Mouse (Mus musculus) kidney, embryonic 16.5 days (tissue): Measurements from ENCODE around the gene Hsd17b14. TPM values are rescaled to one million over a fixed set of nuclear protein-coding genes. Genes with fewer than 3 reads are reported as not detected.
"Not testable (repeated sequence)": the region's sequence is repeated elsewhere in the genome, so short reads cannot be mapped to it uniquely, and the experiment has no call there.

Experiments used
- ATAC-seq: fragments of 200-750 bp; cut with Nextera tagmentation; 2 replicates; pipeline ENCODE4 v1.8.0; 2017; ENCODE audit warnings: moderate TSS enrichment; ENCODE audit not compliant: low FRiP score, low TSS enrichment
- H3K27ac ChIP-seq: fragments of 300-500 bp; sonication (generic); 2 replicates; pipeline ENCODE4 v1.5.1; 2014; ENCODE audit warnings: low read length
- H3K27me3 ChIP-seq: fragments of 300-500 bp; sonication (generic); 2 replicates; pipeline ENCODE4 v1.6.1; 2014; ENCODE audit warnings: low read length, control low read depth, mixed read lengths; ENCODE audit not compliant: insufficient read depth
- H3K36me3 ChIP-seq: fragments of 300-500 bp; sonication (generic); 2 replicates; pipeline ENCODE4 v1.6.1; 2014; ENCODE audit warnings: low read length, control low read depth, mixed read lengths; ENCODE audit not compliant: insufficient read depth
- H3K4me1 ChIP-seq: fragments of 300-500 bp; sonication (generic); 2 replicates; pipeline ENCODE4 v1.6.1; 2014; ENCODE audit warnings: low read length, control low read depth, mixed read lengths; ENCODE audit not compliant: insufficient read depth
- H3K4me2 ChIP-seq: fragments of 300-500 bp; sonication (generic); replicated peaks from 2 replicates; pipeline ENCODE4 v1.6.1; 2014; ENCODE audit warnings: low read depth, low read length
- H3K4me3 ChIP-seq: fragments of 300-500 bp; sonication (generic); 2 replicates; pipeline ENCODE4 v1.5.1; 2014; ENCODE audit warnings: mild to moderate bottlenecking, low read length
- H3K9ac ChIP-seq: fragments of 300-500 bp; sonication (generic); replicated peaks from 2 replicates; pipeline ENCODE4 v1.6.1; 2014; ENCODE audit warnings: low read length
- H3K9me3 ChIP-seq: fragments of 300-500 bp; sonication (generic); 2 replicates; pipeline ENCODE4 v1.6.1; 2016; ENCODE audit warnings: low read length, control low read depth
- WGBS: fragments of 180-500 bp; shearing (Covaris S2); extraction: QIAGEN DNeasy Blood & Tissue Kit; methylation state at CpG from one replicate; pipeline ENCODE4 v1.1.7; 2014; 5-methylcytosine and 5-hydroxymethylcytosine counted together
- polyA plus RNA-seq: library from polyadenylated mRNA; unstranded; fragments of >200 nt; fragmentation: Nextera tagmentation; extraction: Ambion mirVana; gene quantifications from 2 replicates; pipeline ENCODE4 v1.2.1, GENCODE M21; 2015

Gene Hsd17b14
- polyA plus RNA-seq, result 13.5 and 15.5 TPM in 2 replicates

DNA sequence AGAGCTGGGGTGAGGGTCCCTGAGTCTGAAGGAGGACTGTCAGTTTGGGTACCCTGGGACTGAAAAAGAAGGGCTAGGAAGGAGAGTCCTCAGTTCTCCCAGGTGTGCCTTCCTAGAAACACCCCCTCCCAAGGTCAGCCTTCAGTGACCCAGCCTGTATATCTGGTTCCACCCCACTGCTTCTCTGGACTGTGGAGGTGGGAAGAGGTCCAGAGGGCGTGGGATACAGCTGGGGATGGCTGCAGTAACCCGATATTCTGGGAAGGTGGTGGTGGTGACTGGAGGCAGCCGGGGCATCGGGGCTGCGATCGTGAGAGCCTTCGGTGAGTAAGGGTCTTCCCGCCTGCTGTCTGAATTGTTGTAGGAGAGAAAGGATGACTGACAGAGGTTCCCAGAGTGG, at the start of gene Hsd17b14:
Gene Hsd17b14, plus strand, starts transcription at position 150 of the 400 bp plus-strand sequence.
- Histone ChIP-seq H3K9ac (0 out of 2 replicates have a peak within 1 kb of the TSS, but pooled peaks have one; percentile 7), H3K4me1 (peaks cover 4% of the 10 kb centered on the region; the same call in 1 of the 2 replicates), H3K9me3 (no peaks in the 10 kb centered on the region), H3K36me3 (no peaks in the 10 kb centered on the region), H3K4me2 (peak within 1 kb of the TSS; percentile 0), H3K27ac (peak within 1 kb of the TSS; percentile 61), H3K27me3 (no peaks in the 10 kb centered on the region), H3K4me3 (peak within 1 kb of the TSS; percentile 7; the same call in 1 of the 2 replicates)
- 2% methylated on average over 8 of the region's 8 CpGs for WGBS
- peak; percentile 69 for ATAC-seq

GRCm38 (mm10) chr7:45507583-45507982, 47.1 kb upstream of the Hsd17b14 start:
- no peak overlapping the region for H3K4me2 ChIP-seq
- no peak overlapping the region for H3K4me3 ChIP-seq
- H3K36me3 ChIP-seq, result peaks cover 31% of the 10 kb centered on the region
- H3K9me3 ChIP-seq, result no peaks in the 10 kb centered on the region
- H3K4me1 ChIP-seq, result peaks cover 25% of the 10 kb centered on the region
- no peak for ATAC-seq
- H3K27me3 ChIP-seq, result no peaks in the 10 kb centered on the region
- WGBS, result 87% methylated on average over 6 of the region's 6 CpGs
- H3K9ac ChIP-seq, result no peak overlapping the region
- no peak overlapping the region for H3K27ac ChIP-seq

DNA sequence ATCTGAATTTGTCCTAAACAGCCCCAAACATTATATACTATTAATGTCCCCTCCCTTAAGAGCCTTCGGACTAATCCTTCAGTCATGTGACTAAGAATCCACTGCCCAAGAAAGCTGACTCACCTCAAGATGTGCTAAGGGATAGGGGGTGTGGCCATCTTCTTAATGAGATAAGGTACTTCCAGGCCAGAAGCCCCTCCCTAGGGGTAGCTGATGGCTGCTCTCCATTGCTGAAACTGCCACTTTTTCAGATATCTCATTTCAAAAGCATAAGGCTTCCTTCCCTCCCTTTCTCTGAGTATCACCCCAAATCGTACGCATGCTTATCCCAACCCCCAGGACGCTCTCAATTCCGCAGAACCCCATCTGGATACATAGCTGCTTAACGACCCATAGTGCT, 46.1 kb upstream of the Hsd17b14 start:
- peak overlapping the region; percentile 99 for H3K4me2 ChIP-seq
- no peak for ATAC-seq
- peak overlapping the region; percentile 88 for H3K4me3 ChIP-seq
- peaks cover 25% of the 10 kb centered on the region for H3K4me1 ChIP-seq
- H3K27me3 ChIP-seq, result no peaks in the 10 kb centered on the region
- no peak overlapping the region for H3K27ac ChIP-seq
- no peaks in the 10 kb centered on the region for H3K9me3 ChIP-seq
- peaks cover 29% of the 10 kb centered on the region for H3K36me3 ChIP-seq
- WGBS, result 51% methylated on average over 6 of the region's 6 CpGs
- H3K9ac ChIP-seq, result peak overlapping the region; percentile 91

DNA sequence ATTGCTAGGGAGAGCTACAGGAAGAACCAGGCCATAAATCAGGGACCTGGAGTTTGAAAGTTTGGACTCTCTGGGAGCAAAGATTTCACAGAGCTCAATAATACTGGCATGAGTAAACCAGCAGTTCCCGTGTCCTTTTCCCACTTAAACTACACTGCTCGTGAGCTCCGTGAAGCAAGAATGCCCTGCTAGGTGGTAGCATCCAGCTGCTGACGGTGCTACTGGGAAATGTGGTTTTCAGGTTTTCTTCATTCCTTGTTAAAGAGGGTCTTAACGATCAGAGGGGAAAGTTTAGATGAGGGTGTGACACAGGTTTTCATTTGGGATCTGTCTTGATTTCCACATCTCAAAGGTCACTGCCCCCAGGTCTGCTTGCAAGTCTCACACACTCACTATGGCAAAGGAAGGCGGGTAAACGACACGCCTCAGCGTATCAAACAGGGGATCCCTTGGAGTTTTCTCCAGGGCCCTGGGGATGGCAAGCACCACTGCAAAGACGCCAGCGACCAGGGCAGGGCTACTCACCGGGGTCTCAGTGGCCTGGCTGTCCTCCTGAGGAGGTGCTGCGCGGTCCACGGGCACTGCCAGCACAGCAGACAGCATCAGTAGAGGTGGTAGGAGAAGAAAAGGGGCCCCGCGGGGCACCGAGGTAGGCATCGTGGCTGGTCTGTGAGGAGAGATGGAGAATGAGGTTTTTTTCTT, 45.4 kb upstream of the Hsd17b14 start:
- Histone ChIP-seq H3K4me1 (peaks cover 25% of the 10 kb centered on the region), H3K27ac (peak overlapping the region; percentile 99), H3K9ac (peak overlapping the region; percentile 91), H3K36me3 (peaks cover 25% of the 10 kb centered on the region), H3K27me3 (no peaks in the 10 kb centered on the region), H3K9me3 (no peaks in the 10 kb centered on the region), H3K4me2 (peak overlapping the region; percentile 99), H3K4me3 (peak overlapping the region; percentile 88)
- peak; percentile 32 for ATAC-seq
- WGBS, result 22% methylated on average over 18 of the region's 19 CpGs

DNA sequence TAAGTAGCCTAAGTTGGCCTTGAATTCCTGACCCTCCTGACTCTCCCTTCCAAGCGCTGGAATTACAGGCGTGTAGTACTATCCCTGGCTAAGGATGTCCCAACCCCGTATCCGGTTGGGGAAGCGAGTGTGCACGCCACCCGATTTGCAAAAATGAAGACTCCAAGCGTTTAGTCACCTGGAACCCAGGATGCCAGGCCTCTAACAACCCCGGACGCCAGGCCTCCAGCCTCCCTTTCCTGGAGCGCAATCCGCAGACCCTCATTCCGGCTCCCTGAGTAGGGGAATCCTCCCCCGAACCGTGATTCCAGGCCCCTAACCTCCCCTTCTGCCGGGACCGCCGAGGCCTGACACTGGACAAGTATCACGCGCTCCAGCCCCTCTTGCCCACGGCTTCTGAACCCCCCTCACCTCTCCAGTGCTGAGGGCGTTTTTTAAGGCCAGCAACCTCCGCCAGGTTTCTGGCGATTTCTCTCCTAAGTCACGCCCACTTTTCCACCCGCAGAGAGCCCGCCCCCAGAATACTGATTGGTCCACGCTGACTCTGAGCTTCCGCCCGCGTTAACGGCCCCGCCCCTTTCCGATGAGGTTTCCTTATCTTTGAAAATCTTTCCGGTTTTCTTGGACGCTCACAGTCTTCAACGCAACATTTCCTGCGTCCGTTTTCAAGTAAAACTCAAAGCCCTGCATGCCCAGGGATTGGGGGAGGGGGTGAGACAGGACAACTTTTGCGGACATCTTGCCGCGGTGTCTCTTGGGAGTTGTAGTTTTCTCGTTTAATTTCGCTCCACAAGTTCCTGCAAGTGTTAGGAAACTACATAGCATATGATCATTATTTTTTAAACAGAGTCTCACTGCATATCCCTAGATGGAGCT, 44.5 kb upstream of the Hsd17b14 start, which contains the start of gene Nucb1:
Gene Nucb1, minus strand, starts transcription at position 495 of the 876 bp plus-strand sequence.
- WGBS, result under 1% methylated on average over 44 of the region's 44 CpGs
- Histone ChIP-seq H3K36me3 (peaks cover 18% of the 10 kb centered on the region), H3K9ac (peak within 1 kb of the TSS; percentile 91), H3K4me2 (peak within 1 kb of the TSS; percentile 99), H3K4me3 (peak within 1 kb of the TSS; percentile 88), H3K27me3 (no peaks in the 10 kb centered on the region), H3K27ac (peak within 1 kb of the TSS; percentile 99), H3K9me3 (no peaks in the 10 kb centered on the region), H3K4me1 (peaks cover 26% of the 10 kb centered on the region)
- peak; percentile 89 for ATAC-seq

DNA sequence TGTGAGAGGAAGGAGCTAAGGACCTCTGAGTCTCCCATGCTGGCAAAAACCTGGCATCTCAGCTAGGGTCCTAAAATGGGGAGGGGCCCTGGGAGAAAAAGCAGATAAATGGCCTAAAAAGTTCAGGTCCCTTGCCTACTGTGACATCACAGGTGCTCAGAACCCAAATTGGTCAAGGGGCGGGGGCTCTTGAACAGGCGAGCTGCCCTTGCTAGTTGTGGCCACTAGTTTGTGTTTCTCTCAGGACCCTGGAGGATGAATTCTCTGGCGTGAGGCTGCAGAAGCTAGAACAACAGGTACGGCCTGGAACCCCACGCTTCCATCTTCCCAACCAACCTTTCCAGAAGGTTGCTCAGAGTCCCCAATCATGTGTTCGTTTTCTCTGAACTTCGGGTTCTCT, 40.3 kb upstream of the Hsd17b14 start:
- no peak overlapping the region for H3K4me2 ChIP-seq
- H3K4me3 ChIP-seq, result no peak overlapping the region
- H3K27me3 ChIP-seq, result no peaks in the 10 kb centered on the region
- no peak overlapping the region for H3K9ac ChIP-seq
- no peak overlapping the region for H3K27ac ChIP-seq
- H3K4me1 ChIP-seq, result peaks cover 10% of the 10 kb centered on the region
- no peaks in the 10 kb centered on the region for H3K36me3 ChIP-seq
- 82% methylated on average over 7 of the region's 7 CpGs for WGBS
- H3K9me3 ChIP-seq, result no peaks in the 10 kb centered on the region
- no peak for ATAC-seq

DNA sequence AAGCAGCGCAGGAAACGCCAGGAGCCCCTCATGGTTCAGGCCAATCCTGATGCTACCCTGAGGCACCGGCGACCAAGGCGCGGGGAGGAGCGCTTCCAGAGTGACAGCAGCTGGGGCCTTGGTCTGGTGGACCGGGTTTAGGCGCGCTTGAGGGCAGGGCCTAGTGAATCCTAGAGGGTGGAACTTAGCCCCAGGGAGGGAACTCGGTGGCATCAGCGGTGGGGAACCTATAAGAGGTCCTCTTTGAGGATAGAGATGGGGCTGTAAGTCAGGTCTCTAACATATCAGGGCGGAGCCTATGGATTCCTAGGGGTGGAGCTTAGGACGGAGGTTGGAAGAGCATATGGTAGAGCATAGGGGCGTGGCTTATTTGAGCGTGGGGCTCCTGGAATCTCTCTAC, 39.3 kb upstream of the Hsd17b14 start:
- H3K4me3 ChIP-seq, result peak overlapping the region; percentile 6; the same call in 1 of the 2 replicates
- H3K27ac ChIP-seq, result no peak overlapping the region
- no peaks in the 10 kb centered on the region for H3K9me3 ChIP-seq
- WGBS, result 20% methylated on average over 16 of the region's 16 CpGs
- H3K36me3 ChIP-seq, result no peaks in the 10 kb centered on the region
- ATAC-seq, result peak; percentile 37; the same call in 1 of the 2 replicates
- H3K27me3 ChIP-seq, result no peaks in the 10 kb centered on the region
- H3K4me2 ChIP-seq, result peak overlapping the region; percentile 36; the same call in 1 of the 2 replicates
- peaks cover 6% of the 10 kb centered on the region; the same call in 1 of the 2 replicates for H3K4me1 ChIP-seq
- H3K9ac ChIP-seq, result no peak overlapping the region; the same call in 1 of the 2 replicates

DNA sequence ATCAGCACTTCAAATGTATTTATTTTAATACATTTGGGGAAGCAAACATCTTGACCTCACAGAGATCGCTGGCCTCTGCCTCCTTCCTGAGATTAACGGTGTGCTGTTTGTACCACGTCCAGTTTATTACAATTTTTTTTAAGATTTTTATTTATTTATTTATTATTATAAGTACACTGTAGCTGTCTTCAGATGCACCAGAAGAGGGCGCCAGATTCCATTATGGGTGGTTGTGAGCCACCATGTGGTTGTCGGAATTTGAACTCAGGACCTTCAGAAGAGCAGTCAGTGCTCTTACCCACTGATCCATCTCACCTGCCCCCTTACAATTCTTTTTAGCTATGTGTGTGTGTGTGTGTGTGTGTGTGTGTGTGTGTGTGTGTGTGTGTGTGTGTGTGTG, 37.8 kb upstream of the Hsd17b14 start:
- not testable (repeated sequence) for H3K4me2 ChIP-seq, H3K27me3 ChIP-seq, H3K27ac ChIP-seq, ATAC-seq, H3K36me3 ChIP-seq, H3K4me3 ChIP-seq, H3K9me3 ChIP-seq, H3K9ac ChIP-seq
- 67% methylated on average over 5 of the region's 5 CpGs for WGBS
- peaks cover 12% of the 10 kb centered on the region for H3K4me1 ChIP-seq

- Histone ChIP-seq H3K27ac (no peak overlapping the region), H3K4me2 (no peak overlapping the region), H3K9ac (no peak overlapping the region), H3K4me1 (peaks cover 21% of the 10 kb centered on the region), H3K27me3 (no peaks in the 10 kb centered on the region), H3K4me3 (no peak overlapping the region), H3K36me3 (no peaks in the 10 kb centered on the region), H3K9me3 (no peaks in the 10 kb centered on the region)
- WGBS, result 92% methylated on average over 16 of the region's 16 CpGs
- no peak for ATAC-seq
Measured at GRCm38 (mm10) chr7:45518618-45519017, 36.1 kb upstream of the Hsd17b14 start.
